ENCODE assay signal across 11 mouse cellular contexts in genomic region chr10:121374693-121375620, GRCm38 (mm10). TPM values are rescaled to one million over a fixed set of nuclear protein-coding genes. Genes with fewer than 3 reads are reported as not detected.
DNase-seq lines count a peak whose midpoint lies in the region; ATAC-seq lines count a peak whose summit lies in the region.
"Had no signal": no experiment of that assay in that cellular context is flagged by ENCODE, and none has a peak within 500 bp of the region (broad histone marks: within the 10 kb centered on the region; RNA-seq: fewer than 3 reads in every experiment).

No protein-coding gene starts in this region.

- H3K27me3 ChIP-seq in erythroblast, embryonic 14.5 days (ENCODE audit: control insufficient read depth) = no peaks in the 10 kb centered on the region
- H3K27me3 ChIP-seq in forebrain, embryonic 12.5 days = no peaks in the 10 kb centered on the region
- H3K27me3 ChIP-seq: hindbrain, embryonic 13.5 days had no signal

- peak overlapping the region; percentile 1 for H3K4me3 ChIP-seq in erythroblast, embryonic 14.5 days (replicated peaks)
- H3K4me3 ChIP-seq in forebrain, embryonic 12.5 days (replicated peaks) = no peak overlapping the region
- H3K4me3 ChIP-seq: hindbrain, embryonic 13.5 days had no signal

- H3K4me1 ChIP-seq in erythroblast, embryonic 14.5 days (ENCODE audit: control insufficient read depth) = peaks cover 30% of the 10 kb centered on the region
- H3K4me1 ChIP-seq in forebrain, embryonic 12.5 days = no peaks in the 10 kb centered on the region
- H3K4me1 ChIP-seq: hindbrain, embryonic 13.5 days had no signal

- 93% methylated on average over 17 of the region's 17 CpGs for WGBS in forebrain, embryonic 12.5 days

- H3K9ac ChIP-seq in forebrain, embryonic 12.5 days = no peak overlapping the region

- H3K36me3 ChIP-seq in erythroblast, embryonic 14.5 days (ENCODE audit: control insufficient read depth) = peaks cover 70% of the 10 kb centered on the region
- H3K36me3 ChIP-seq in forebrain, embryonic 12.5 days (replicated peaks) = peaks cover 67% of the 10 kb centered on the region

- no peak overlapping the region for H3K27ac ChIP-seq in forebrain, embryonic 12.5 days
- H3K27ac ChIP-seq: hindbrain, embryonic 13.5 days had no signal

- H3K4me2 ChIP-seq in forebrain, embryonic 12.5 days = no peak overlapping the region
- H3K4me2 ChIP-seq: hindbrain, embryonic 13.5 days had no signal

- intact Hi-C loops in left cerebral cortex, postnatal 14 days (cut with DNase I) = no loop called here
- intact Hi-C loops in left cerebral cortex, postnatal 10 days (cut with DNase I) = no loop called here

- DNase-seq in left cerebral cortex, postnatal 14 days (ENCODE audit: low spot score in 2 of 2) = peak; percentile 32 to 81
- DNase-seq in left cerebral cortex, postnatal 10 days (ENCODE audit: extremely low spot score in 1 of 2, low spot score in 2 of 2) = no peak
- DNase-seq in right cerebral cortex, postnatal 4 days = no peak
- DNase-seq: cerebellum, postnatal 36 days had no signal

- H3K9me3 ChIP-seq in erythroblast, embryonic 14.5 days (ENCODE audit: control insufficient read depth, low read length) = no peaks in the 10 kb centered on the region; the same call in 1 of the 2 replicates
- H3K9me3 ChIP-seq in forebrain, embryonic 12.5 days = 0 out of 2 replicates have a peak, but pooled peaks cover 3% of the 10 kb centered on the region
- H3K9me3 ChIP-seq: hindbrain, embryonic 13.5 days had no signal

- ATAC-seq in erythroblast, adult 5-6 weeks (replicated peaks; ENCODE audit: low FRiP score, poor library complexity, severe bottlenecking) = no peak
- ATAC-seq in granulocyte monocyte progenitor cell, adult 5-6 weeks (replicated peaks; ENCODE audit: poor library complexity, severe bottlenecking) = peak; percentile 85
- peak; percentile 76 for ATAC-seq in megakaryocyte-erythroid progenitor cell, adult 5-6 weeks (replicated peaks; ENCODE audit: low FRiP score, low TSS enrichment, poor library complexity, severe bottlenecking)
- no peak for ATAC-seq in forebrain, embryonic 12.5 days (ENCODE audit: low FRiP score)
- ATAC-seq: forebrain, embryonic 14.5 days had no signal

RNA-seq across cellular contexts. Expression of gene Gns, which starts 10.1 kb away (rescaled TPM):
- 0.21 and 0.28 TPM in 2 replicates for polyA plus RNA-seq in erythroblast, embryonic 14.5 days (2012)
- total RNA-seq in erythroblast, adult 5-6 weeks (2015; ENCODE audit: low replicate concordance) = 9.6 and 15.3 TPM in 2 replicates
- total RNA-seq in erythroblast, adult 5-6 weeks (2017; ENCODE audit: low replicate concordance) = 4.9 and 11.6 TPM in 2 replicates
- 10 to 100 TPM; 76.4 to 81.0 TPM for total RNA-seq in left cerebral cortex, postnatal 14 days (2021)
- total RNA-seq in left cerebral cortex, postnatal 10 days (2021) = 10 to 100 TPM; 72.8 to 73.7 TPM
- 13.6 and 15.6 TPM in 2 replicates for total RNA-seq in granulocyte monocyte progenitor cell, adult 5-6 weeks (2014; fragmentation: Nextera tagmentation)
- 7.1 and 9.4 TPM in 2 replicates for total RNA-seq in granulocyte monocyte progenitor cell, adult 5-6 weeks (2017)
- total RNA-seq in megakaryocyte-erythroid progenitor cell, adult 5-6 weeks (2014; fragmentation: Nextera tagmentation) = 21.9 and 33.9 TPM in 2 replicates
- total RNA-seq in megakaryocyte-erythroid progenitor cell, adult 5-6 weeks (2017) = 17.3 and 23.7 TPM in 2 replicates
- polyA plus RNA-seq in forebrain, embryonic 12.5 days (2016; fragmentation: Nextera tagmentation; extraction: Ambion mirVana) = 38.9 and 40.1 TPM in 2 replicates

RNA-seq across cellular contexts. Expression of gene Tbc1d30, which starts 23.9 kb away (rescaled TPM):
- polyA plus RNA-seq in erythroblast, embryonic 14.5 days (2012) = not detected in 2 replicates
- total RNA-seq in erythroblast, adult 5-6 weeks (2015; ENCODE audit: low replicate concordance) = 0.42 TPM in 1 of 2 replicates, not detected in the other
- 0.14 and 0.60 TPM in 2 replicates for total RNA-seq in erythroblast, adult 5-6 weeks (2017; ENCODE audit: low replicate concordance)
- total RNA-seq in left cerebral cortex, postnatal 14 days (2021) = 10 to 100 TPM; 72.0 to 79.1 TPM
- 10 to 100 TPM; 63.8 to 67.1 TPM for total RNA-seq in left cerebral cortex, postnatal 10 days (2021)
- total RNA-seq in granulocyte monocyte progenitor cell, adult 5-6 weeks (2014; fragmentation: Nextera tagmentation) = not detected in 2 replicates
- total RNA-seq in granulocyte monocyte progenitor cell, adult 5-6 weeks (2017) = 2.6 and 7.3 TPM in 2 replicates
- total RNA-seq in megakaryocyte-erythroid progenitor cell, adult 5-6 weeks (2014; fragmentation: Nextera tagmentation) = 0.57 TPM in 1 of 2 replicates, not detected in the other
- total RNA-seq in megakaryocyte-erythroid progenitor cell, adult 5-6 weeks (2017) = 0.57 TPM in 1 of 2 replicates, not detected in the other
- 5.0 and 6.2 TPM in 2 replicates for polyA plus RNA-seq in forebrain, embryonic 12.5 days (2016; fragmentation: Nextera tagmentation; extraction: Ambion mirVana)

Comparison
In these comparisons a context has a peak if more than half of its experiments do, and no peak if none do; other contexts are left out.
1. DNase-seq: peak in left cerebral cortex, postnatal 14 days (2 of 2); none in left cerebral cortex, postnatal 10 days (0 of 2) and right cerebral cortex, postnatal 4 days (single experiment).
2. ATAC-seq: peak in granulocyte monocyte progenitor cell, adult 5-6 weeks (single experiment) and megakaryocyte-erythroid progenitor cell, adult 5-6 weeks (single experiment); none in erythroblast, adult 5-6 weeks (single experiment) and forebrain, embryonic 12.5 days (single experiment).
3. RNA of gene Tbc1d30, which starts 23.9 kb away (total RNA-seq): 72.0 to 79.1 TPM in left cerebral cortex, postnatal 14 days and 63.8 to 67.1 TPM in left cerebral cortex, postnatal 10 days; 2.6 to 7.3 TPM in granulocyte monocyte progenitor cell, adult 5-6 weeks, 0.14 to 0.60 TPM in erythroblast, adult 5-6 weeks and 0.57 TPM in megakaryocyte-erythroid progenitor cell, adult 5-6 weeks; every median in the first group is over 4 times any median in the second.